Mouse (Mus musculus): ENCODE data around the gene Hba-a1. TPM values are rescaled to one million over a fixed set of nuclear protein-coding genes. Genes with fewer than 3 reads are reported as not detected.

Hba-a1 gene
- polyA plus RNA-seq, 1 experiment from 2014 or later, result 52,845 TPM

- ATAC-seq, result no peak
- WGBS (ENCODE audit: insufficient replicate concordance), result 75% methylated on average over 3 of the region's 3 CpGs
- Histone ChIP-seq H3K9me3 (replicated peaks) (no peaks in the 10 kb centered on the region), H3K9ac (peak overlapping the region; percentile 81), H3K4me2 (peak overlapping the region; percentile 1; the same call in 1 of the 2 replicates), H3K27ac (peak overlapping the region; percentile 99), H3K4me1 (peaks cover 94% of the 10 kb centered on the region), H3K4me3 (no peak overlapping the region), H3K27me3 (replicated peaks) (no peaks in the 10 kb centered on the region), H3K36me3 (peaks cover 91% of the 10 kb centered on the region)
Observed at GRCm38 (mm10) chr11:32244064-32244463, 39.2 kb upstream of the Hba-a1 start.

- no peaks in the 10 kb centered on the region for H3K9me3 ChIP-seq (replicated peaks)
- H3K4me2 ChIP-seq, result peak overlapping the region; percentile 57
- no peaks in the 10 kb centered on the region for H3K27me3 ChIP-seq (replicated peaks)
- H3K4me1 ChIP-seq, result peaks cover 96% of the 10 kb centered on the region
- H3K27ac ChIP-seq, result peak overlapping the region; percentile 99
- H3K36me3 ChIP-seq, result peaks cover 91% of the 10 kb centered on the region
- WGBS (ENCODE audit: insufficient replicate concordance), result 61% methylated on average over 1 of the region's 1 CpGs
- no peak overlapping the region for H3K4me3 ChIP-seq
- H3K9ac ChIP-seq, result peak overlapping the region; percentile 81
- no peak for ATAC-seq
Observed at GRCm38 (mm10) chr11:32244617-32245016, 38.7 kb upstream of the Hba-a1 start.

- H3K4me3 ChIP-seq, result 0 out of 2 replicates have a peak overlapping the region, but pooled peaks have one; percentile 20
Observed at GRCm38 (mm10) chr11:32245614-32246013, 37.7 kb upstream of the Hba-a1 start.

GRCm38 (mm10) chr11:32247068-32247467 is 36.2 kb upstream of the Hba-a1 start:
- H3K9ac ChIP-seq, result peak overlapping the region; percentile 74

More at GRCm38 (mm10) chr11:32245614-32246013, 37.7 kb upstream of the Hba-a1 start:
- Histone ChIP-seq H3K27me3 (replicated peaks) (no peaks in the 10 kb centered on the region), H3K4me1 (peaks cover 96% of the 10 kb centered on the region), H3K36me3 (peaks cover 91% of the 10 kb centered on the region), H3K9ac (peak overlapping the region; percentile 81), H3K4me2 (peak overlapping the region; percentile 57), H3K27ac (peak overlapping the region; percentile 99), H3K9me3 (replicated peaks) (no peaks in the 10 kb centered on the region)
- peak; percentile 96 for ATAC-seq
- 18% methylated on average over 6 of the region's 6 CpGs for WGBS (ENCODE audit: insufficient replicate concordance)

GRCm38 (mm10) chr11:32248350-32248749 is 35.0 kb upstream of the Hba-a1 start:
- no peak overlapping the region for H3K4me3 ChIP-seq
- H3K9me3 ChIP-seq (replicated peaks), result no peaks in the 10 kb centered on the region
- H3K4me2 ChIP-seq, result no peak overlapping the region
- no peak for ATAC-seq
- WGBS (ENCODE audit: insufficient replicate concordance), result 68% methylated on average over 3 of the region's 3 CpGs
- H3K4me1 ChIP-seq, result peaks cover 93% of the 10 kb centered on the region
- peak overlapping the region; percentile 99 for H3K27ac ChIP-seq
- H3K9ac ChIP-seq, result peak overlapping the region; percentile 74
- no peaks in the 10 kb centered on the region for H3K27me3 ChIP-seq (replicated peaks)
- peaks cover 84% of the 10 kb centered on the region for H3K36me3 ChIP-seq

More at GRCm38 (mm10) chr11:32247068-32247467, 36.2 kb upstream of the Hba-a1 start:
- Histone ChIP-seq H3K36me3 (peaks cover 83% of the 10 kb centered on the region), H3K27ac (peak overlapping the region; percentile 99), H3K27me3 (replicated peaks) (no peaks in the 10 kb centered on the region), H3K4me2 (peak overlapping the region; percentile 22), H3K9me3 (replicated peaks) (no peaks in the 10 kb centered on the region), H3K4me3 (no peak overlapping the region), H3K4me1 (peaks cover 94% of the 10 kb centered on the region)
- ATAC-seq, result no peak

GRCm38 (mm10) chr11:32250880-32251763 is 32.2 kb upstream of the Hba-a1 start:
- WGBS (ENCODE audit: insufficient replicate concordance), result 49% methylated on average over 8 of the region's 8 CpGs
- Histone ChIP-seq H3K4me3 (no peak overlapping the region), H3K4me1 (peaks cover 97% of the 10 kb centered on the region), H3K27ac (peak overlapping the region; percentile 99), H3K36me3 (peaks cover 88% of the 10 kb centered on the region), H3K9ac (peak overlapping the region; percentile 80), H3K27me3 (replicated peaks) (no peaks in the 10 kb centered on the region), H3K4me2 (peak overlapping the region; percentile 35), H3K9me3 (replicated peaks) (no peaks in the 10 kb centered on the region)
- peak; percentile 99 for ATAC-seq

GRCm38 (mm10) chr11:32253121-32253520 is 30.2 kb upstream of the Hba-a1 start:
- Histone ChIP-seq H3K4me2 (no peak overlapping the region), H3K27me3 (replicated peaks) (no peaks in the 10 kb centered on the region), H3K4me3 (no peak overlapping the region), H3K9me3 (replicated peaks) (no peaks in the 10 kb centered on the region), H3K4me1 (peaks cover 96% of the 10 kb centered on the region), H3K36me3 (peaks cover 68% of the 10 kb centered on the region), H3K27ac (peak overlapping the region; percentile 99), H3K9ac (peak overlapping the region; percentile 80)
- 94% methylated on average over 1 of the region's 1 CpGs for WGBS (ENCODE audit: insufficient replicate concordance)
- no peak for ATAC-seq

GRCm38 (mm10) chr11:32256146-32256545 is 27.2 kb upstream of the Hba-a1 start:
- Histone ChIP-seq H3K36me3 (peaks cover 67% of the 10 kb centered on the region), H3K9me3 (replicated peaks) (no peaks in the 10 kb centered on the region), H3K4me2 (peak overlapping the region; percentile 59), H3K9ac (peak overlapping the region; percentile 80), H3K4me1 (peaks cover 92% of the 10 kb centered on the region), H3K27ac (peak overlapping the region; percentile 99), H3K4me3 (peak overlapping the region; percentile 14; the same call in 1 of the 2 replicates), H3K27me3 (replicated peaks) (no peaks in the 10 kb centered on the region)
- WGBS (ENCODE audit: insufficient replicate concordance), result 39% methylated on average over 1 of the region's 1 CpGs
- ATAC-seq, result peak; percentile 100

- Histone ChIP-seq H3K27ac (peak overlapping the region; percentile 99), H3K27me3 (replicated peaks) (no peaks in the 10 kb centered on the region), H3K4me2 (peak overlapping the region; percentile 59), H3K4me3 (peak overlapping the region; percentile 9; the same call in 1 of the 2 replicates), H3K9ac (peak overlapping the region; percentile 80), H3K4me1 (peaks cover 89% of the 10 kb centered on the region), H3K36me3 (peaks cover 68% of the 10 kb centered on the region), H3K9me3 (replicated peaks) (no peaks in the 10 kb centered on the region)
- 44% methylated on average over 3 of the region's 3 CpGs for WGBS (ENCODE audit: insufficient replicate concordance)
- ATAC-seq, result no peak
Observed at GRCm38 (mm10) chr11:32256566-32256965, 26.7 kb upstream of the Hba-a1 start.

- Histone ChIP-seq H3K4me3 (no peak overlapping the region), H3K27me3 (replicated peaks) (no peaks in the 10 kb centered on the region), H3K9ac (peak overlapping the region; percentile 70), H3K4me1 (peaks cover 79% of the 10 kb centered on the region), H3K4me2 (no peak overlapping the region), H3K36me3 (peaks cover 49% of the 10 kb centered on the region), H3K9me3 (replicated peaks) (no peaks in the 10 kb centered on the region), H3K27ac (peak overlapping the region; percentile 99)
- WGBS (ENCODE audit: insufficient replicate concordance), result 71% methylated on average over 10 of the region's 10 CpGs
- no peak for ATAC-seq
Observed at GRCm38 (mm10) chr11:32262674-32263415, 20.5 kb upstream of the Hba-a1 start.

- WGBS (ENCODE audit: insufficient replicate concordance), result 38% methylated on average over 3 of the region's 3 CpGs
- H3K4me3 ChIP-seq, result peak overlapping the region; percentile 0; the same call in 1 of the 2 replicates
- peak; percentile 77 for ATAC-seq
- no peaks in the 10 kb centered on the region for H3K9me3 ChIP-seq (replicated peaks)
- peaks cover 85% of the 10 kb centered on the region for H3K4me1 ChIP-seq
- H3K27me3 ChIP-seq (replicated peaks), result no peaks in the 10 kb centered on the region
- H3K4me2 ChIP-seq, result peak overlapping the region; percentile 81
- H3K27ac ChIP-seq, result peak overlapping the region; percentile 99
- peaks cover 35% of the 10 kb centered on the region for H3K36me3 ChIP-seq
- peak overlapping the region; percentile 75 for H3K9ac ChIP-seq
Observed at GRCm38 (mm10) chr11:32265117-32265738, 18.1 kb upstream of the Hba-a1 start.
